Mouse (Mus musculus): ENCODE data around the gene Nova2.

GRCm38 (mm10) chr7:18958384-18958766 is 32.7 kb downstream of the Nova2 start:
- no peak for TF ChIP-seq CTCF (IDR thresholded peaks at IDR 0.05)
- TF ChIP-seq EP300 (IDR thresholded peaks at IDR 0.05), result no peak
